Mouse (Mus musculus) liver, embryonic 11.5 days (tissue): ENCODE measurements around the gene Fam133b. TPM values are rescaled to one million over a fixed set of nuclear protein-coding genes. Genes with fewer than 3 reads are reported as not detected.
A peak's percentile ranks its signal among the peaks of the same experiment; 100 is the strongest.

Experiments used
- ATAC-seq: fragments of 200-750 bp; cut with Nextera tagmentation; replicated peaks from 2 replicates; pipeline ENCODE4 v1.8.0; 2017; ENCODE audit warnings: moderate number of reproducible peaks, mild to moderate bottlenecking, moderate TSS enrichment, moderate library complexity; ENCODE audit not compliant: low FRiP score
- DNase-seq: peaks from one replicate; pipeline ENCODE4 v3.0.0-alpha.2; 2017; ENCODE audit warnings: low spot score
- H3K27ac ChIP-seq: fragments of 300-500 bp; sonication (generic); 2 replicates; pipeline ENCODE4 v1.5.1; 2014; ENCODE audit warnings: mild to moderate bottlenecking, low read depth, low read length, control low read depth
- H3K27me3 ChIP-seq: fragments of 300-500 bp; sonication (generic); replicated peaks from 2 replicates; pipeline ENCODE4 v1.6.1; 2014; ENCODE audit warnings: low read length, mixed read lengths; ENCODE audit not compliant: control insufficient read depth, insufficient read depth
- H3K36me3 ChIP-seq: fragments of 300-500 bp; sonication (generic); 2 replicates; pipeline ENCODE4 v1.6.1; 2014; ENCODE audit warnings: mild to moderate bottlenecking, low read length, moderate library complexity, mixed read lengths; ENCODE audit not compliant: control insufficient read depth, insufficient read depth
- H3K4me1 ChIP-seq: fragments of 300-500 bp; sonication (generic); replicated peaks from 2 replicates; pipeline ENCODE4 v1.6.1; 2014; ENCODE audit warnings: low read length, mixed read lengths; ENCODE audit not compliant: control insufficient read depth, insufficient read depth
- H3K4me2 ChIP-seq: fragments of 300-500 bp; sonication (generic); 2 replicates; pipeline ENCODE4 v1.6.1; 2014; ENCODE audit warnings: mild to moderate bottlenecking, control low read depth, moderate library complexity
- H3K4me3 ChIP-seq: fragments of 300-500 bp; sonication (generic); 2 replicates; pipeline ENCODE4 v1.5.1; 2014; ENCODE audit warnings: low read depth, low read length, control low read depth
- H3K9ac ChIP-seq: fragments of 300-500 bp; sonication (generic); 2 replicates; pipeline ENCODE4 v1.6.1; 2014; ENCODE audit warnings: low read depth, low read length, control low read depth
- H3K9me3 ChIP-seq: fragments of 300-500 bp; sonication (generic); 2 replicates; pipeline ENCODE4 v1.6.1; 2016; ENCODE audit warnings: low read length, inconsistent platforms, mixed read lengths; ENCODE audit not compliant: control insufficient read depth
- WGBS: fragments of 180-500 bp; shearing (Covaris S2); extraction: QIAGEN DNeasy Blood & Tissue Kit; methylation state at CpG from one replicate; pipeline ENCODE4 v1.1.7; 2014; 5-methylcytosine and 5-hydroxymethylcytosine counted together
- polyA plus RNA-seq: library from polyadenylated mRNA; unstranded; fragments of >200 nt; fragmentation: Nextera tagmentation; extraction: Ambion mirVana; gene quantifications from 2 replicates; pipeline ENCODE4 v1.2.1, GENCODE M21; 2014

The Fam133b gene
- polyA plus RNA-seq, result 26.2 and 28.4 TPM in 2 replicates

GRCm38 (mm10) chr5:3543629-3544479 lies at the start of gene Fam133b:
Gene Fam133b, plus strand, starts transcription at chr5:3543833.
- DNase-seq, result peak; percentile 95

DNA sequence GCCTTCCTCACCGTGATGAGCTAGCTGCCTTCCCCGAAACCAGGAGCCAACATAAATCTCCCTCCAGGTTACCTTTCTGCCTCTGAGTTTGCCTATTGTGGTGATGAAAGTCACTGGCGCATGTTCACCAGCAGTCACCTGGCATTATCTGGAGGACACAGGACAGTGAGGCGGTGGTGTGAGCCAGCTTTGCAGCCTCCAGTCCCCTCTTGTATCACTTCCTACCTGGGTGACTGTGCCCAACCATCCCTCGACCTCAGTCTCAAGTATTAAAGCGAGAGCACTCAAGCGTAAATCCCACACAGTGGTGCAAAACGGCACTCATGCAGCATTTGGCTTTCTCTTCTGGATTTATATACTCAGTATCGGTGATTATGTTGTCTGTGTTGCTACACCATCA lies 49.7 kb upstream of the Fam133b start:
- DNase-seq, result no peak
- 88% methylated on average over 9 of the region's 9 CpGs for WGBS
- H3K9me3 ChIP-seq, result no peaks in the 10 kb centered on the region
- H3K4me2 ChIP-seq, result no peak overlapping the region
- no peak overlapping the region for H3K4me3 ChIP-seq
- ATAC-seq, result no peak
- H3K36me3 ChIP-seq, result no peaks in the 10 kb centered on the region
- no peak overlapping the region for H3K9ac ChIP-seq
- H3K4me1 ChIP-seq, result peaks cover 2% of the 10 kb centered on the region; the same call in 1 of the 2 replicates
- H3K27ac ChIP-seq, result no peak overlapping the region
- no peaks in the 10 kb centered on the region for H3K27me3 ChIP-seq

More at GRCm38 (mm10) chr5:3543629-3544479, at the start of gene Fam133b:
- Histone ChIP-seq H3K4me1 (peaks cover 8% of the 10 kb centered on the region; the same call in 1 of the 2 replicates), H3K27ac (peak within 1 kb of the TSS; percentile 79), H3K27me3 (no peaks in the 10 kb centered on the region), H3K4me2 (peak within 1 kb of the TSS; percentile 81), H3K9me3 (no peaks in the 10 kb centered on the region), H3K36me3 (peaks cover 2% of the 10 kb centered on the region; the same call in 1 of the 2 replicates), H3K4me3 (peak within 1 kb of the TSS; percentile 92), H3K9ac (peak within 1 kb of the TSS; percentile 96)
- WGBS, result under 1% methylated on average over 79 of the region's 80 CpGs
- peak; percentile 95 for ATAC-seq

GRCm38 (mm10) chr5:3494452-3495187 lies 49.0 kb upstream of the Fam133b start:
- ATAC-seq (0 out of 2 replicates have a peak, but pooled peaks have one; percentile 29), DNase-seq (no peak)
- 73% methylated on average over 8 of the region's 8 CpGs for WGBS
- H3K9ac ChIP-seq, result no peak overlapping the region
- no peak overlapping the region for H3K4me3 ChIP-seq
- peaks cover 2% of the 10 kb centered on the region; the same call in 1 of the 2 replicates for H3K4me1 ChIP-seq
- no peak overlapping the region for H3K27ac ChIP-seq
- no peaks in the 10 kb centered on the region for H3K27me3 ChIP-seq
- no peak overlapping the region for H3K4me2 ChIP-seq
- H3K36me3 ChIP-seq, result no peaks in the 10 kb centered on the region
- no peaks in the 10 kb centered on the region for H3K9me3 ChIP-seq

- Histone ChIP-seq H3K4me1 (peaks cover 18% of the 10 kb centered on the region), H3K4me3 (no peak overlapping the region), H3K9ac (no peak overlapping the region), H3K36me3 (no peaks in the 10 kb centered on the region), H3K4me2 (no peak overlapping the region), H3K27ac (no peak overlapping the region), H3K27me3 (no peaks in the 10 kb centered on the region), H3K9me3 (no peaks in the 10 kb centered on the region)
- 44% methylated on average over 5 of the region's 5 CpGs for WGBS
- DNase-seq (no peak), ATAC-seq (no peak)
Measured at GRCm38 (mm10) chr5:3497505-3497925, 46.1 kb upstream of the Fam133b start.

- H3K4me2 ChIP-seq, result no peak overlapping the region
- no peaks in the 10 kb centered on the region for H3K27me3 ChIP-seq
- ATAC-seq (no peak), DNase-seq (no peak)
- no peaks in the 10 kb centered on the region for H3K36me3 ChIP-seq
- WGBS, result 79% methylated on average over 5 of the region's 5 CpGs
- H3K4me3 ChIP-seq, result no peak overlapping the region
- H3K27ac ChIP-seq, result no peak overlapping the region
- no peak overlapping the region; the same call in 1 of the 2 replicates for H3K9ac ChIP-seq
- H3K4me1 ChIP-seq, result peaks cover 27% of the 10 kb centered on the region
- H3K9me3 ChIP-seq, result no peaks in the 10 kb centered on the region
Measured at GRCm38 (mm10) chr5:3500298-3500697, 43.3 kb upstream of the Fam133b start.

DNA sequence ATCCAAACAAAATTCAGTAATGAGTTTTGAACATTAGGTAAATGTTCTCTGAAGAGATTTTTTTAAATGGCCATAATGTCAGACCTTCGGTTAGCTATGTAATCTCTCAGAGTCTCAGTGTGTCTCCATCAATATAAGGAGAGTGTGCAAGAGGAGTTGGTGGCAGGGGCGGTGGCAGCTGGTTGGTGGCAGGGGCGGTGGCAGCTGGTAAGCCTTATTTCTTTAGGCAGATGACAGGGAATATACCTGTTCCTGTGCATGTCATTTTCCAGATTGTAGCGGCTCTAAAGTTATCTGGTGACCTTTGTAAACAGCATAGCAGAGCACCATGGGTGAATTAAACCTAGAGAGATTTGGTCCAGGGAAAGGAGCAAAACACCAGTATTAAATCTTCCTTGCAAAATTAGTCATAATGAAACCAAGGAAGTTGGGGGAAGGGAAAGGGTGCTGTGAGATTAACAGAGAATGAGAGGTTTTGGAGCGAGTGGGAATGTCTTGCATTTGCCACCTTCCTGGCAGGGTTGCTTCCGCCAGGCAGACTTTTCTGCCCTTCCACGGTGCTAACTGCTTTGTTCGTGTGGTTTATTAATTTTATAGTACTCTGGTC lies 42.6 kb upstream of the Fam133b start:
- DNase-seq (no peak), ATAC-seq (no peak; the same call in 1 of the 2 replicates)
- Histone ChIP-seq H3K4me3 (no peak overlapping the region), H3K36me3 (no peaks in the 10 kb centered on the region), H3K9me3 (no peaks in the 10 kb centered on the region), H3K27ac (peak overlapping the region; percentile 60; the same call in 1 of the 2 replicates), H3K4me2 (peak overlapping the region; percentile 5), H3K4me1 (peaks cover 27% of the 10 kb centered on the region), H3K27me3 (no peaks in the 10 kb centered on the region), H3K9ac (no peak overlapping the region)
- WGBS, result 50% methylated on average over 8 of the region's 8 CpGs

DNA sequence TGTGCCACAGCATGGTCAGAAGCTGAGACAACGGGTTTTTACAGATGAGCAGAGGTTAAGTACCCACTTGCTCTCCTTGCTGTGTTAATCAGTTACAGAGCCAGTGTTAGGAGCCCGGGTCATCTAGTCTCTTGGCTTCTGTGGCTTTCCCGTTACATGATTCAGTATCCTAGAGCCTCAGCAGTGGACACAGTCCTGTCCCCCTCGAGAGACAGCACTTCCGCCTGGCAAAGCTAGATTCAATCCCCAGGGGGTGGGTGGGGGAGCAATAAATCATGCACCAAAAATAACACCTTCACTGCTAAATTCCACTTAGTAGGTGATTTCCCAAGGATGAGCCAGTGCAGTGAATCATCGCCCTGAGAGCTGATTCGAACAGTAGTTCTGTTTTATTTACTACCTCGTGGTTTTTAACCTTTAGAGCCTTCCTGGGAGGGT lies 42.0 kb upstream of the Fam133b start:
- H3K9ac ChIP-seq, result no peak overlapping the region
- H3K4me2 ChIP-seq, result peak overlapping the region; percentile 5
- H3K9me3 ChIP-seq, result no peaks in the 10 kb centered on the region
- DNase-seq (no peak), ATAC-seq (no peak; the same call in 1 of the 2 replicates)
- H3K36me3 ChIP-seq, result no peaks in the 10 kb centered on the region
- 23% methylated on average over 8 of the region's 8 CpGs for WGBS
- no peak overlapping the region for H3K4me3 ChIP-seq
- H3K27ac ChIP-seq, result peak overlapping the region; percentile 60; the same call in 1 of the 2 replicates
- no peaks in the 10 kb centered on the region for H3K27me3 ChIP-seq
- peaks cover 27% of the 10 kb centered on the region for H3K4me1 ChIP-seq
